Mouse (Mus musculus) adrenal gland, adult 18-20 months (tissue): Measurements from ENCODE around the gene H2-DMa. TPM values are rescaled to one million over a fixed set of nuclear protein-coding genes. Genes with fewer than 3 reads are reported as not detected.

Source experiments
- DNase-seq, 2 experiments: peaks; one replicate each; pipeline ENCODE4 v3.0.0; 2021 to 2022; ENCODE audit warnings: low spot score in 2 of 2
- total RNA-seq, 2 experiments: library from RNA; stranded (reverse); gene quantifications; 1 replicate in 1 of 2; 2 replicates in 1 of 2; pipeline ENCODE4 v1.2.3; 2021

H2-DMa gene
- total RNA-seq, 2 experiments from 2014 or later = 14.7 to 21.0 TPM

DNA sequence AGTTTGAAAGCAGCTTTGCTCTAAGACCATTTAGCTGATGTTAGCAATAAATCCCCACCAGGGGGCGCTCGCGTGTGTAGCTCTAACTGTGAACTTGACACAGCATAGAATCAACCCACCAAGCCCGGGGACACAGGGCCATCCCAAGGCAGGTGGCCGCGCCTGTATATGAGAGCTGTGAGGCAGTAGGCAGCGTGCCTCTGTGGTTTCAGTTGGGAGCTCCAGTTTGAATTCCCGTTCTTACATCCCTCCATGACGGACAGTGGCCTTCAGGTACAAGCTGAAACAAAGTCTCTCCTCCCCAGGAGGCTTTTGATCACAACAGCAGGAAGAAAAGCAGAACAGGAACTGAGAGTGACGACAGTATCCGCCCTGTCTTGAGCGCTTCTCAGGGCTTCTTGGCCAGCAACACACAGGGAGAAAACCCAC lies 17.7 kb upstream of the H2-DMa start:
- peak; percentile 93 to 96 for DNase-seq

DNA sequence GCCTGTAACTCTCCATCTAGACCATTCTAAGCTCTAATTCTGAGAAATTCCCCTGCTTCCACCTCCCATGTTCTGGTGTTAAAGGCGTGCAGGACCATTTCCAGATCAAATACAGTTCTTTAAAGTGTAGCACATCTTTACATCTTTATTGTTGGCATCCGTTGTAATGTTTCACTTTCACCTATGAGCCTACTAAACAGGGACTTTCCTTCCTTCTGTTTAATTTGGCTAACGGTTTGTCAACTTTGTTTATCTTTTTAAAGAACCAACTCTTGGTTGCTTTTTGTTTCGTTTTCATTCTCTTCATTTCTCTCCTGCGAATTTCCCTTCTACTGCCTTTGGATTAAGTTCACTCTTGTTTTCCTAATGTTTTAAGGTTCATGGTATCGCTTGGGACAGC lies 16.5 kb upstream of the H2-DMa start:
- no peak for DNase-seq

DNA sequence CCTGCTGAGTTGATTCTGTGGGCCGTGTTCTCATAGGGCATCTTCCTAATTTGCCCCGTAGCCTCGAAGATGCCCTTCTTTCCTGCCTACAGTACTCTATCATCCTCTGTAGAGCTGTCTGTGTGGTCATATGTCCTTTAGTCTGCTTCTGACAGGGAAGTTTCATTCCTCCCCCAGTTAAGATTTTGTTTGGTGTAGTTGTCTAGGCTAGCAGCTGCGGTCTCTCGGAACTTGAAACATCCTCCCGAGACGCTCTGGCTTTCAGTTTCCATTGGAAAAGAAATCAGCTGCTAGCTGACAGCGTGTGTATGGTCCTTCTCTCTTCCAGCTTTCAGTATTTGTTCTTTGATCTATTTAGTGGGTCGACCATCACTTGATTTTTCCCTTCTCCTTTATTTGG lies 14.5 kb upstream of the H2-DMa start:
- no peak for DNase-seq

GRCm38 (mm10) chr17:34106555-34106954 lies 12.8 kb upstream of the H2-DMa start:
- no peak for DNase-seq

GRCm38 (mm10) chr17:34107109-34107867 lies 12.1 kb upstream of the H2-DMa start:
- DNase-seq = no peak

GRCm38 (mm10) chr17:34108460-34108859 lies 10.9 kb upstream of the H2-DMa start:
- DNase-seq = no peak

GRCm38 (mm10) chr17:34109038-34109805 lies 10.1 kb upstream of the H2-DMa start:
- no peak for DNase-seq

DNA sequence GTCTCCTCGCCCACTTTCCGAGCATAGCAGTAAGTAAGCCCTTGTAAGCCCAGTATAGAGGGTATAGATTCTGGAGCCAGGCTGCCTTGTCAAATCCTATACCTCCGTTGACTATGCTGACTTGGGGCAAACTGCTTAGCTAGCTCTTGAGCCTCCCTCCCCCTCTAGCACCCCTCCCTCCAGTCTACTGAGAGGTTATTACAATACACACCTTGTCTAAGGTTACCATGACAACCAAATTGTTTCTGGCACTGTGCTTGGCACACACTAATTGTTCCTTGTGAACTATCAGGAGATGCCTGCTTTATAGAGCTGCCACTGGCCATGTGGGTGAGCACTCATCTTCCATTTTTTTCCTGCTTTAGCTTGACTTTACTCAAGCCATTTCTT lies 9.5 kb upstream of the H2-DMa start:
- no peak for DNase-seq

GRCm38 (mm10) chr17:34110309-34110708 lies 9.0 kb upstream of the H2-DMa start:
- no peak for DNase-seq

GRCm38 (mm10) chr17:34114114-34114513 lies 5.2 kb upstream of the H2-DMa start:
- no peak for DNase-seq

GRCm38 (mm10) chr17:34116736-34117370 lies 2.5 kb upstream of the H2-DMa start:
- DNase-seq = no peak

GRCm38 (mm10) chr17:34117421-34118112 lies 1.8 kb upstream of the H2-DMa start:
- no peak for DNase-seq

DNA sequence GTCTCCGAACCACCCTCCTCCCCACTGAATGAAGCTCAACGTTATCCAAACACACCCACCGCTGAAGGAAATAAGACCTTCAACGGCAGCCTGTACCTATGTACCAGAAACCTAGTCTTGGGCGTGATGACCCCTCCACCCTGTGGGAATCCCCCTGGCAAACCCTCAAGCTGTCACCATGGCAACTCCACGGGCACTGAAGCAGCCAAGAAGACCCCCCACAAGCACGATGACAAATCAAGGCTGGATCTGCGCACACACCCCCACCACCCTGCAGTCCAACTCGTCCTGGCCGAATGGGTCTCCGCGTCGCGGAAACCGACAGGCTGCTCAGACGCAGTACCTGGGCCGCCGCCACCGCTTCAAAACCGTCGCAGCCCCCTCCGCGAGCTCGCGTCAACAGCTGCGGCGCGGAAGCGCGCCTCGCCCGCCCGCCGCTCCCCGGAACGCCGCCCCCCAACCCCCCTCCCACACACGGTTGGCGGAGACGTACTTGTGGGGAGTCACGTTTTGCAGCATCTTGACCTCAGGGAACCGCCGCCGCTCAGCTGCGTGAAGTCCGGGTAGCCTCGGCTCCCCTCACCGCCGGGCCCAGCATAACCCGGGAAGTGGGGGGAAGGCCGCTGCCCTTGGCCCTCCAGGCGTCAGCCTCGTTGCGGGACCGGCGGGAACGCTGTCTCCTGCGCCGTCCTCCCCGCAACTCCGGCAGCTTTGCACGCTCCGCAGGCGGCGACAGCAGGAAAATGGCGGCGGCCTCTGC lies 1.0 kb upstream of the H2-DMa start:
- DNase-seq = peak; percentile 43 to 49

- no peak for DNase-seq
Measured at GRCm38 (mm10) chr17:34118873-34119248, 480 bp upstream of the H2-DMa start.

DNA sequence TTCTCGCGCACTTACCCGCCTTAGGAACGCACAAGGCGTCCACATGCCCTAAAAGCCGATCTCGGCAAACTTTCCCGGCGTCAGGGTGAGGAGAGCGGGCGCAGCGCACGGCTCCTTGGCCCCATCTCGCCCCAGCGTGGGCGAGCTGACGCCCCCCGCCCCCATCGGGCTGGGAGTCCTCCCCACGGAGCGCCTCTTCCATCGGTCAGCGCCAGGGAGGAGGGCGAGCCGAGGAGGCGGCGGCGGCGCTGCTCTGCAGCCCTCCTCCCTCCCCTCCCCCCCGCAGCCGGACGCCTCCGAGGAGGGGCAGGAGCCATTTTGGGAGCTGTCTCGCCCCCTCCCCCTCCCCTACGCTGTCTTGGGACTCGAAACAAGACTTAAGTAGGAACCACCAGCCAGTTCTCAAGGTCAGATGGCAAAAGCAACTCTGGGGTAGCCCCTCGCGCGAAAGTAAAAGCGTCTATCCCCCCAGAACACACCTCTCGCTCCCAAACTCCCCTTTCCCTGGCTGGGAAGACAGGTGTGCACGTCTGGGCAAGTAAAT lies 911 bp downstream of the H2-DMa start:
- DNase-seq = peak; percentile 82 to 83

- DNase-seq = peak; percentile 82 to 86
Measured at GRCm38 (mm10) chr17:34120814-34121171, 1.5 kb downstream of the H2-DMa start.

DNA sequence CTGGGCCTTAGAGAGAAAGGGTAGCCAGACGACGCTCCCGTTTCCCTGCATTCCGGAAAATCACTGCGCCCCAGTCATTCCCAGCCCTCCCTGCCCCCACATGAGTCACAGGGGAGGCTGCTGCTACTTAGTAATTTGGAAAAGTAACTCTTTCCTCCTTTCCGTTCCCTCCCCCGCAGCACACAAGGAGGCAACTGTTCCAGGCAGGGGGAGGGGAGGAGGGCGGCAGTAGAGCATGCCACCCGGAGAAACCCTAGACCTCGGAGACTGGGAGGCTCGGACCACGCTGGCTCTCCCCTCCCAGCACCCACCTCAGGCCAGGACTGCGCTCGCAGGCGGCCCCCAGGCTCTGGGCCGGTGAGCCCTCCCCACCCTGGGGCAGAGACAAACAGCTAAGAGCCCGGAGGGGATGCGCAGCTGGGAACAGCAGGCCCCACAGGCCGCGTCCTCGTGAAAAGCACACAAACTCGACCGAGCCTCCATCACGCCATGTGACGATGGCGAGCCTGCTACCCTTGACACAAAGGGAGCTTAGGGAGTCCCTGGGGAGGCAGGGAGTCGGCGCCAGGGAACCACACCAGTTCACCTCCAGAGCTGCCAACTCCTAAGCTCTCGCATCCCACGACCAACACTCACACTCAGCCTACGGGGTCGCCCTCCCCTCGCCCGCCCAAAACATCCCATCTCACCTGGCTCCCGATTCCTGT lies 2.0 kb downstream of the H2-DMa start:
- DNase-seq = peak; percentile 82 to 85

- DNase-seq = peak in 1 of 2 experiments; percentile 66
Measured at GRCm38 (mm10) chr17:34121879-34122187, 2.5 kb downstream of the H2-DMa start.

GRCm38 (mm10) chr17:34122188-34122984 lies 3.0 kb downstream of the H2-DMa start, which contains the start of gene Brd2:
Gene Brd2, minus strand, starts transcription at chr17:34122634.
- DNase-seq = peak; percentile 96 to 99
